Mouse (Mus musculus) heart, postnatal 0 days (tissue): ENCODE results near the gene Shroom3. TPM values are rescaled to one million over a fixed set of nuclear protein-coding genes. Genes with fewer than 3 reads are reported as not detected.

ENCODE experiments used
- ATAC-seq: fragments of 200-750 bp; cut with Nextera tagmentation; 2 replicates; pipeline ENCODE4 v1.8.0; 2017; ENCODE audit warnings: low read depth, moderate number of reproducible peaks, moderate library complexity; ENCODE audit not compliant: insufficient read depth
- DNase-seq: peaks from one replicate; pipeline ENCODE4 v3.0.0-alpha.2; 2016; ENCODE audit warnings: low spot score
- H3K27ac ChIP-seq: fragments of 300-500 bp; sonication (generic); 2 replicates; pipeline ENCODE4 v1.5.1; 2014; ENCODE audit warnings: low read depth, mild to moderate bottlenecking
- H3K27me3 ChIP-seq: fragments of 300-500 bp; sonication (generic); 2 replicates; pipeline ENCODE4 v1.6.1; 2014; ENCODE audit warnings: low read length, mixed read lengths; ENCODE audit not compliant: control insufficient read depth, insufficient read depth
- H3K36me3 ChIP-seq: fragments of 300-500 bp; sonication (generic); replicated peaks from 2 replicates; pipeline ENCODE4 v1.6.1; 2014; ENCODE audit warnings: low read length, mixed read lengths; ENCODE audit not compliant: control insufficient read depth, insufficient read depth
- H3K4me1 ChIP-seq: fragments of 300-500 bp; sonication (generic); 2 replicates; pipeline ENCODE4 v1.6.1; 2014; ENCODE audit warnings: antibody characterized with exemption; ENCODE audit not compliant: control insufficient read depth, insufficient read depth
- H3K4me2 ChIP-seq: fragments of 300-500 bp; sonication (generic); 2 replicates; pipeline ENCODE4 v1.6.1; 2014; ENCODE audit warnings: low read depth, mild to moderate bottlenecking, low read length, moderate library complexity
- H3K4me3 ChIP-seq: fragments of 300-500 bp; sonication (generic); 2 replicates; pipeline ENCODE4 v1.5.1; 2014; ENCODE audit warnings: low read depth, low read length
- H3K9ac ChIP-seq: fragments of 300-500 bp; sonication (generic); replicated peaks from 2 replicates; pipeline ENCODE4 v1.6.1; 2014; ENCODE audit warnings: low read depth, low read length, mixed read lengths
- H3K9me3 ChIP-seq: fragments of 300-500 bp; sonication (generic); replicated peaks from 2 replicates; pipeline ENCODE4 v1.6.1; 2016; ENCODE audit warnings: low read length; ENCODE audit not compliant: control insufficient read depth
- CTCF ChIP-seq: IDR thresholded peaks from 2 replicates; pipeline ENCODE4 v1.5.1; 2016; ENCODE audit warnings: antibody characterized with exemption, control low read depth, low read depth
- EP300 ChIP-seq: IDR thresholded peaks from 2 replicates; pipeline ENCODE4 v1.6.1; 2016; ENCODE audit warnings: antibody characterized with exemption, low read depth
- WGBS: fragments of 180-500 bp; shearing (Covaris S2); extraction: QIAGEN DNeasy Blood & Tissue Kit; methylation state at CpG from one replicate; pipeline ENCODE4 v1.1.7; 2014; 5-methylcytosine and 5-hydroxymethylcytosine counted together
- polyA plus RNA-seq: library from polyadenylated mRNA; unstranded; fragments of >200 nt; fragmentation: Nextera tagmentation; extraction: Ambion mirVana; gene quantifications from 2 replicates; pipeline ENCODE4 v1.2.1, GENCODE M21; 2015
- total RNA-seq: library from RNA; depleted of rRNA; stranded (reverse); fragments of >200 nt; gene quantifications from 2 replicates; pipeline ENCODE4 v1.2.3, GENCODE M21; 2014; ENCODE audit warnings: low replicate concordance

Gene Shroom3
- total and polyA plus RNA-seq, 2 experiments from 2014 or later: 13.3 to 72.4 TPM

GRCm38 (mm10) chr5:92901870-92902269 is 218.6 kb downstream of the Shroom3 start:
- H3K27ac ChIP-seq: peak overlapping the region; percentile 49
- no peaks in the 10 kb centered on the region for H3K27me3 ChIP-seq
- H3K4me3 ChIP-seq: no peak overlapping the region
- WGBS: 58% methylated on average over 7 of the region's 7 CpGs
- H3K36me3 ChIP-seq: no peaks in the 10 kb centered on the region
- TF ChIP-seq EP300: no peak
- H3K4me2 ChIP-seq: no peak overlapping the region
- no peak for DNase-seq
- no peaks in the 10 kb centered on the region for H3K9me3 ChIP-seq
- peaks cover 42% of the 10 kb centered on the region for H3K4me1 ChIP-seq
- no peak overlapping the region for H3K9ac ChIP-seq
- ATAC-seq: no peak

GRCm38 (mm10) chr5:92905146-92905545 is 221.9 kb downstream of the Shroom3 start:
- Histone ChIP-seq H3K4me3 (no peak overlapping the region), H3K9ac (no peak overlapping the region), H3K27me3 (no peaks in the 10 kb centered on the region), H3K27ac (peak overlapping the region; percentile 89), H3K9me3 (no peaks in the 10 kb centered on the region; the same call in 1 of the 2 replicates), H3K36me3 (0 out of 2 replicates have a peak, but pooled peaks cover 6% of the 10 kb centered on the region), H3K4me1 (peaks cover 36% of the 10 kb centered on the region), H3K4me2 (no peak overlapping the region)
- TF ChIP-seq EP300 (no peak), CTCF (no peak)
- 47% methylated on average over 9 of the region's 9 CpGs for WGBS
- DNase-seq (no peak), ATAC-seq (no peak)

GRCm38 (mm10) chr5:92905594-92906008 is 222.4 kb downstream of the Shroom3 start:
- Histone ChIP-seq H3K36me3 (0 out of 2 replicates have a peak, but pooled peaks cover 6% of the 10 kb centered on the region), H3K9me3 (no peaks in the 10 kb centered on the region; the same call in 1 of the 2 replicates), H3K4me3 (no peak overlapping the region), H3K9ac (no peak overlapping the region), H3K27ac (peak overlapping the region; percentile 89), H3K27me3 (no peaks in the 10 kb centered on the region), H3K4me1 (peaks cover 32% of the 10 kb centered on the region), H3K4me2 (no peak overlapping the region)
- DNase-seq (peak; percentile 71), ATAC-seq (peak; percentile 53; the same call in 1 of the 2 replicates)
- WGBS: 17% methylated on average over 8 of the region's 8 CpGs
- TF ChIP-seq EP300 (no peak), CTCF (no peak)

- H3K9ac ChIP-seq: no peak overlapping the region
- H3K4me2 ChIP-seq: no peak overlapping the region
- peak overlapping the region; percentile 89 for H3K27ac ChIP-seq
- DNase-seq (peak; percentile 87), ATAC-seq (peak; percentile 83)
- H3K4me3 ChIP-seq: no peak overlapping the region
- no peak for TF ChIP-seq EP300
- TF ChIP-seq CTCF: no peak
- no peaks in the 10 kb centered on the region for H3K27me3 ChIP-seq
- 0 out of 2 replicates have a peak, but pooled peaks cover 6% of the 10 kb centered on the region for H3K36me3 ChIP-seq
- 12% methylated on average over 4 of the region's 4 CpGs for WGBS
- peaks cover 29% of the 10 kb centered on the region for H3K4me1 ChIP-seq
- no peaks in the 10 kb centered on the region; the same call in 1 of the 2 replicates for H3K9me3 ChIP-seq
These were observed 225.0 kb downstream of the Shroom3 start for GRCm38 (mm10) chr5:92908227-92908626.

GRCm38 (mm10) chr5:92910838-92911237 is 227.6 kb downstream of the Shroom3 start:
- ATAC-seq: peak; percentile 52
- 35% methylated on average over 3 of the region's 3 CpGs for WGBS
- Histone ChIP-seq H3K9me3 (no peaks in the 10 kb centered on the region; the same call in 1 of the 2 replicates), H3K27me3 (no peaks in the 10 kb centered on the region), H3K4me3 (no peak overlapping the region), H3K27ac (peak overlapping the region; percentile 79), H3K4me2 (no peak overlapping the region), H3K9ac (no peak overlapping the region), H3K4me1 (peaks cover 34% of the 10 kb centered on the region), H3K36me3 (0 out of 2 replicates have a peak, but pooled peaks cover 6% of the 10 kb centered on the region)
- peak; percentile 70 for DNase-seq
- TF ChIP-seq CTCF (no peak), EP300 (no peak)

GRCm38 (mm10) chr5:92915421-92915820 is 232.2 kb downstream of the Shroom3 start:
- no peak for ATAC-seq
- Histone ChIP-seq H3K4me3 (no peak overlapping the region), H3K4me1 (peaks cover 37% of the 10 kb centered on the region), H3K27me3 (no peaks in the 10 kb centered on the region), H3K4me2 (no peak overlapping the region), H3K27ac (peak overlapping the region; percentile 70), H3K9me3 (no peaks in the 10 kb centered on the region), H3K36me3 (peaks cover 7% of the 10 kb centered on the region; the same call in 1 of the 2 replicates), H3K9ac (no peak overlapping the region)
- no peak for TF ChIP-seq CTCF
- TF ChIP-seq EP300: no peak
- DNase-seq: no peak
- 39% methylated on average over 10 of the region's 10 CpGs for WGBS
